Mouse (Mus musculus): ENCODE measurements around the gene Emc3.

Emc3 gene

GRCm38 (mm10) chr6:113495071-113495675 is 36.3 kb downstream of the Emc3 start:
- no peak for DNase-seq (ENCODE audit: extremely low read depth, low read depth)

GRCm38 (mm10) chr6:113494258-113494788 is 37.1 kb downstream of the Emc3 start:
- DNase-seq (ENCODE audit: extremely low read depth, low read depth): no peak

- no peak for DNase-seq (ENCODE audit: extremely low read depth, low read depth)
These were observed 39.2 kb downstream of the Emc3 start for GRCm38 (mm10) chr6:113492101-113492864.

GRCm38 (mm10) chr6:113489410-113489809 is 42.0 kb downstream of the Emc3 start:
- no peak for DNase-seq (ENCODE audit: extremely low read depth, low read depth)

GRCm38 (mm10) chr6:113487125-113487576 is 44.3 kb downstream of the Emc3 start:
- no peak for DNase-seq (ENCODE audit: extremely low read depth, low read depth)

GRCm38 (mm10) chr6:113483729-113484128 is 47.7 kb downstream of the Emc3 start:
- no peak for DNase-seq (ENCODE audit: extremely low read depth, low read depth)

GRCm38 (mm10) chr6:113483100-113483615 is 48.3 kb downstream of the Emc3 start, which contains the start of gene Creld1:
TSS of gene Creld1 (plus strand) at chr6:113483297.
- peak; percentile 94 for DNase-seq (ENCODE audit: extremely low read depth, low read depth)

- DNase-seq (ENCODE audit: extremely low read depth, low read depth): no peak
These were observed 48.9 kb downstream of the Emc3 start for GRCm38 (mm10) chr6:113482477-113483099.

GRCm38 (mm10) chr6:113480555-113481373 is 50.7 kb downstream of the Emc3 start:
- no peak for DNase-seq (ENCODE audit: extremely low read depth, low read depth)

GRCm38 (mm10) chr6:113478906-113479305 is 52.5 kb downstream of the Emc3 start:
- no peak for DNase-seq (ENCODE audit: extremely low read depth, low read depth)

- DNase-seq (ENCODE audit: extremely low read depth, low read depth): no peak
These were observed 54.1 kb downstream of the Emc3 start for GRCm38 (mm10) chr6:113477353-113477752.

GRCm38 (mm10) chr6:113473715-113474114 is 57.7 kb downstream of the Emc3 start:
- no peak for DNase-seq (ENCODE audit: extremely low read depth, low read depth)

- no peak for DNase-seq (ENCODE audit: extremely low read depth, low read depth)
These were observed 58.2 kb downstream of the Emc3 start for GRCm38 (mm10) chr6:113473246-113473645.

- DNase-seq (ENCODE audit: extremely low read depth, low read depth): no peak
These were observed 59.4 kb downstream of the Emc3 start for GRCm38 (mm10) chr6:113472061-113472460.

GRCm38 (mm10) chr6:113471297-113471936 is 60.0 kb downstream of the Emc3 start, which contains the start of gene Il17rc:
TSS of gene Il17rc (plus strand) at chr6:113471427.
- no peak for DNase-seq (ENCODE audit: extremely low read depth, low read depth)

GRCm38 (mm10) chr6:113469432-113469831 is 62.0 kb downstream of the Emc3 start:
- DNase-seq (ENCODE audit: extremely low read depth, low read depth): no peak

- peak; percentile 40 for DNase-seq (ENCODE audit: extremely low read depth, low read depth)
These were observed 62.4 kb downstream of the Emc3 start for GRCm38 (mm10) chr6:113469021-113469420.

GRCm38 (mm10) chr6:113468512-113468911 is 62.9 kb downstream of the Emc3 start:
- DNase-seq (ENCODE audit: extremely low read depth, low read depth): no peak

GRCm38 (mm10) chr6:113465602-113466001 is 65.8 kb downstream of the Emc3 start:
- DNase-seq (ENCODE audit: extremely low read depth, low read depth): no peak

All from MEL-GATA-1-ER (cell line).